Mouse (Mus musculus) CH12.LX (cell line): ENCODE data around the gene Stk36. TPM values are rescaled to one million over a fixed set of nuclear protein-coding genes. Genes with fewer than 3 reads are reported as not detected.

Experiments
- DNase-seq: peaks from one replicate; pipeline ENCODE4 v3.0.0-alpha.2; 2013; ENCODE audit errors: extremely low read depth
- H3K27ac ChIP-seq: 2 replicates; pipeline ENCODE4 v1.5.1; 2012; ENCODE audit warnings: low read depth, mild to moderate bottlenecking, control low read depth, moderate library complexity; ENCODE audit not compliant: insufficient read depth
- H3K27me3 ChIP-seq: replicated peaks from 2 replicates; pipeline ENCODE3; 2012; ENCODE audit warnings: inconsistent platforms
- H3K36me3 ChIP-seq, 2 experiments: replicated peaks in 1 of 2; 2 replicates each; pipeline versions ENCODE3 to v1.6.1; 2012; ENCODE audit warnings: inconsistent platforms in 1 of 2, low read length in 1 of 2, mild to moderate bottlenecking in 1 of 2, mixed read lengths in 1 of 2, moderate library complexity in 1 of 2; ENCODE audit not compliant: control insufficient read depth in 1 of 2, insufficient read depth in 1 of 2
- H3K4me1 ChIP-seq, 2 experiments: 2 replicates each; pipeline ENCODE4 v1.6.1; 2012; ENCODE audit warnings: inconsistent platforms in 1 of 2, moderate library complexity in 1 of 2; ENCODE audit not compliant: insufficient read depth in 2 of 2, control insufficient read depth in 1 of 2
- H3K4me2 ChIP-seq: 2 replicates; pipeline ENCODE4 v1.6.1; 2012; ENCODE audit warnings: low read depth, mild to moderate bottlenecking, control low read depth; ENCODE audit not compliant: poor library complexity, insufficient read depth, severe bottlenecking
- H3K4me3 ChIP-seq, 3 experiments: fragments of 150-350 bp in 1 of 3; sonication (generic) in 1 of 3; replicated peaks in 1 of 3; 2 replicates each; pipeline versions ENCODE3 to v1.5.1; 2011 to 2012; ENCODE audit warnings: low read depth in 2 of 3, low read length in 2 of 3, mild to moderate bottlenecking in 2 of 3, moderate library complexity in 2 of 3, control low read depth in 1 of 3, improper control_type of control experiment in 1 of 3, inconsistent platforms in 1 of 3, mixed read lengths in 1 of 3; ENCODE audit not compliant: poor library complexity in 1 of 3
- H3K79me2 ChIP-seq: replicated peaks from 2 replicates; pipeline ENCODE4 v1.6.1; 2012; ENCODE audit warnings: mild to moderate bottlenecking, moderate library complexity; ENCODE audit not compliant: control insufficient read depth, poor library complexity, insufficient read depth, severe bottlenecking; ENCODE audit errors: extremely low read depth
- H3K9ac ChIP-seq: 2 replicates; pipeline ENCODE4 v1.6.1; 2012; ENCODE audit warnings: low read depth, mild to moderate bottlenecking, control low read depth, moderate library complexity; ENCODE audit not compliant: insufficient read depth
- H3K9me3 ChIP-seq: replicated peaks from 2 replicates; pipeline ENCODE3; 2012; ENCODE audit warnings: low read length, inconsistent platforms, mixed read lengths
- BHLHE40 ChIP-seq: IDR thresholded peaks from 2 replicates; pipeline ENCODE4 v1.6.1; 2011; ENCODE audit warnings: mild to moderate bottlenecking, low read depth, low read length, improper control_type of control experiment
- CHD1 ChIP-seq: IDR thresholded peaks from 2 replicates; pipeline ENCODE4 v1.6.1; 2012; ENCODE audit warnings: low read depth, low read length, improper control_type of control experiment, inconsistent platforms
- CTCF ChIP-seq, 2 experiments: IDR thresholded peaks in 1 of 2; conservative IDR thresholded peaks in 1 of 2; 2 replicates each; pipeline ENCODE4 v1.5.1; 2011 to 2012; ENCODE audit warnings: low read depth in 2 of 2, low read length in 2 of 2, improper control_type of control experiment in 1 of 2, inconsistent platforms in 1 of 2, mild to moderate bottlenecking in 1 of 2, moderate library complexity in 1 of 2
- ELF1 ChIP-seq: IDR thresholded peaks from 2 replicates; pipeline ENCODE4 v1.6.1; 2014; ENCODE audit warnings: low read depth, mild to moderate bottlenecking, inconsistent platforms, low read length, improper control_type of control experiment
- EP300 ChIP-seq: IDR thresholded peaks from 2 replicates; pipeline ENCODE4 v1.6.1; 2011; ENCODE audit warnings: low read length, improper control_type of control experiment
- ETS1 ChIP-seq: conservative IDR thresholded peaks from 2 replicates; pipeline ENCODE4 v1.6.1; 2012; ENCODE audit warnings: low read depth, mild to moderate bottlenecking, inconsistent platforms, low read length, improper control_type of control experiment, moderate library complexity
- GABPA ChIP-seq: IDR thresholded peaks from 2 replicates; pipeline ENCODE4 v1.6.1; 2012; ENCODE audit warnings: low read depth, low read length, improper control_type of control experiment, inconsistent platforms; ENCODE audit not compliant: insufficient replicate concordance
- HCFC1 ChIP-seq: IDR thresholded peaks from 2 replicates; pipeline ENCODE4 v1.6.1; 2012; ENCODE audit warnings: low read depth, mild to moderate bottlenecking, inconsistent platforms, low read length, improper control_type of control experiment
- KAT2A ChIP-seq: IDR thresholded peaks from 2 replicates; pipeline ENCODE4 v1.6.1; 2012; ENCODE audit warnings: low read length, improper control_type of control experiment, inconsistent platforms; ENCODE audit not compliant: insufficient replicate concordance
- MAFK ChIP-seq: IDR thresholded peaks from 2 replicates; pipeline ENCODE4 v1.6.1; 2011; ENCODE audit warnings: low read length, improper control_type of control experiment; ENCODE audit not compliant: insufficient replicate concordance
- MXI1 ChIP-seq: IDR thresholded peaks from 2 replicates; pipeline ENCODE4 v1.6.1; 2011; ENCODE audit warnings: mild to moderate bottlenecking, low read depth, low read length, improper control_type of control experiment
- MYC ChIP-seq: IDR thresholded peaks from 2 replicates; pipeline ENCODE4 v1.6.1; 2011; ENCODE audit warnings: low read depth, mild to moderate bottlenecking, improper control_type of control experiment, low read length
- NELFE ChIP-seq: IDR thresholded peaks from 2 replicates; pipeline ENCODE4 v1.6.1; 2011; ENCODE audit warnings: low read depth, low read length, improper control_type of control experiment
- POLR2A ChIP-seq: IDR thresholded peaks from 2 replicates; pipeline ENCODE4 v1.6.1; 2011; ENCODE audit warnings: low read depth, mild to moderate bottlenecking, improper control_type of control experiment, low read length
- RAD21 ChIP-seq: IDR thresholded peaks from 2 replicates; pipeline ENCODE4 v1.6.1; 2011; ENCODE audit warnings: low read depth, mild to moderate bottlenecking, low read length, improper control_type of control experiment, moderate library complexity
- RCOR1 ChIP-seq: conservative IDR thresholded peaks from 2 replicates; pipeline ENCODE4 v1.6.1; 2012; ENCODE audit warnings: low read depth, mild to moderate bottlenecking, inconsistent platforms, low read length, improper control_type of control experiment
- SMC3 ChIP-seq: IDR thresholded peaks from 2 replicates; pipeline ENCODE4 v1.6.1; 2011; ENCODE audit warnings: low read depth, low read length, improper control_type of control experiment
- TBP ChIP-seq: conservative IDR thresholded peaks from 2 replicates; pipeline ENCODE4 v1.6.1; 2011; ENCODE audit warnings: low read depth, low read length, improper control_type of control experiment
- TCF12 ChIP-seq: IDR thresholded peaks from 2 replicates; pipeline ENCODE4 v1.6.1; 2014; ENCODE audit warnings: low read depth, mild to moderate bottlenecking, inconsistent platforms, low read length, improper control_type of control experiment
- UBTF ChIP-seq: IDR thresholded peaks from 2 replicates; pipeline ENCODE4 v1.6.1; 2012; ENCODE audit warnings: low read depth, mild to moderate bottlenecking, inconsistent platforms, low read length, improper control_type of control experiment, moderate library complexity
- USF1 ChIP-seq: IDR thresholded peaks from 2 replicates; pipeline ENCODE4 v1.6.1; 2014; ENCODE audit warnings: low read depth, mild to moderate bottlenecking, inconsistent platforms, low read length, improper control_type of control experiment
- USF2 ChIP-seq: conservative IDR thresholded peaks from 2 replicates; pipeline ENCODE4 v1.6.1; 2011; ENCODE audit warnings: low read depth, low read length, improper control_type of control experiment
- ZMIZ1 ChIP-seq: IDR thresholded peaks from 2 replicates; pipeline ENCODE4 v1.6.1; 2012; ENCODE audit warnings: low read depth, mild to moderate bottlenecking, inconsistent platforms, low read length, improper control_type of control experiment
- ZNF384 ChIP-seq: IDR thresholded peaks from 2 replicates; pipeline ENCODE4 v1.6.1; 2012; ENCODE audit warnings: low read depth, low read length, improper control_type of control experiment, inconsistent platforms
- dilution Hi-C: fragments of 300-500 bp; cut with MboI; formaldehyde crosslinking; loops from 2 replicates; pipeline ENCODE4 v1.14.3; 2020; ENCODE audit warnings: low sequenced_read_pairs; ENCODE audit not compliant: extremely low pct_unique_long_range_greater_than_20kb, extremely low pct_ligation_motif_present
- in situ Hi-C: fragments of 300-500 bp; cut with MboI; formaldehyde crosslinking; loops from 3 replicates; pipeline ENCODE4 v1.14.3; 2019; ENCODE audit warnings: low sequenced_read_pairs, low pct_ligation_motif_present, low pct_unique_long_range_greater_than_20kb, mixed read lengths
- polyA plus RNA-seq: library from polyadenylated mRNA; unstranded; fragments of >175 nt; gene quantifications from 2 replicates; pipeline ENCODE4 v1.2.1, GENCODE M21; 2012; ENCODE audit warnings: low read depth; ENCODE audit not compliant: insufficient read length
- total RNA-seq, 2 experiments: library from RNA; depleted of rRNA; stranded (reverse); fragments of 300-350 nt in 1 of 2; fragments of >200 nt in 1 of 2; gene quantifications; 2 replicates each; pipeline ENCODE4 v1.2.3; 2012 to 2014

The Stk36 gene
- total and polyA plus RNA-seq, 3 experiments: 0.40 to 1.8 (median 0.81) TPM

- DNase-seq: no peak
- Histone ChIP-seq H3K4me1 (peaks cover 5 to 38% of the 10 kb centered on the region in 2 experiments), H3K27ac (no peak overlapping the region; the same call in 1 of the 2 replicates), H3K9ac (no peak overlapping the region), H3K4me3 (no peak overlapping the region), H3K79me2 (peaks cover 45% of the 10 kb centered on the region), H3K36me3 (peaks cover 16 to 52% of the 10 kb centered on the region in 2 experiments), H3K9me3 (no peaks in the 10 kb centered on the region), H3K4me2 (no peak overlapping the region; the same call in 1 of the 2 replicates), H3K27me3 (no peaks in the 10 kb centered on the region)
- in situ Hi-C loops (no loop called here), dilution Hi-C loops (no loop called here)
- TF ChIP-seq ELF1: no peak
- TF ChIP-seq USF2: no peak
- TF ChIP-seq ZMIZ1: no peak
- no peak for TF ChIP-seq BHLHE40
- TF ChIP-seq CTCF (conservative IDR thresholded peaks at IDR 0.05 in 1 of 2, IDR thresholded peaks at IDR 0.05 in 1 of 2; ENCODE audit: low read depth in 2 of 2, low read length in 2 of 2): no peak
- TF ChIP-seq MYC: no peak
- no peak for TF ChIP-seq KAT2A
- no peak for TF ChIP-seq MAFK
- TF ChIP-seq USF1: no peak
Observed at GRCm38 (mm10) chr1:74584616-74585398, 16.4 kb upstream of the Stk36 start.

DNA sequence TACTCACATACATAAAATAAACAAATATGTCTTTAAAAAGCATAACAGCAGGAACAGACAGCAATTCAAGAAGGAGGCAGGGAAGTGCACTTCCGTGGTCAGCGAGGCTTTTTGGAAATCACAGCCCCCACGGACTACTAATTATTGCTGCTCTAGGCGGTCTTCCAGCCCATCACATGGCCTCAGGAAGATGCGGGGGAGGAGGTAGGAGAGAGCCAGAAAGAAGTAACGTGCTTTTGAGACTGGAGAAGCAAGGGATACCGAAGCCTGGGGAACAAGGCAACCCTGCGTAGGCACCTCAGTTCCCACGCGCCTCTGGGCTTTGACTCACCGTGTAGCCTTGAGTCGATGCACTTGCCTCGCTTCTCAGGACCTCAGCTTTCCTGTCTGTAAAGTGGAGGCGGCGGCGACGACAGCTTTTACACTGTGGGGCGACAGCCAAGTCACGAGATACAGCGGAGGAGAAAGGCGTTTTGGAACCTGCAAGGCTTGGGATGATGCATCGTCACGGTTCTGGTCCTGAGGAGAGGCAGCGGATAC, 13.9 kb upstream of the Stk36 start:
- TF ChIP-seq MXI1 (no peak), MYC (no peak), ZNF384 (no peak), UBTF (no peak), TBP (no peak), ELF1 (no peak), NELFE (no peak), POLR2A (no peak), BHLHE40 (no peak), RAD21 (no peak), HCFC1 (no peak), GABPA (no peak), CHD1 (no peak), SMC3 (no peak), TCF12 (no peak), RCOR1 (no peak), EP300 (no peak), ETS1 (no peak), CTCF (conservative IDR thresholded peaks at IDR 0.05 in 1 of 2, IDR thresholded peaks at IDR 0.05 in 1 of 2; ENCODE audit: low read depth in 2 of 2, low read length in 2 of 2) (no peak)
- Histone ChIP-seq H3K36me3 (peaks cover 36 to 62% of the 10 kb centered on the region in 2 experiments), H3K9ac (peak overlapping the region; percentile 37), H3K27ac (peak overlapping the region; percentile 1; the same call in 1 of the 2 replicates), H3K79me2 (peaks cover 45% of the 10 kb centered on the region), H3K9me3 (no peaks in the 10 kb centered on the region), H3K4me3 (peak overlapping the region; percentile 73 to 84 (median 79)), H3K4me1 (peaks cover 5 to 41% of the 10 kb centered on the region in 2 experiments), H3K27me3 (no peaks in the 10 kb centered on the region), H3K4me2 (peak overlapping the region; percentile 96)
- dilution Hi-C loops (no loop called here), in situ Hi-C loops (no loop called here)
- DNase-seq: no peak
